Mouse (Mus musculus): ENCODE measurements around the gene Luc7l3.
A peak's percentile ranks its signal among the peaks of the same experiment; 100 is the strongest.

Gene Luc7l3

GRCm38 (mm10) chr11:94321931-94322400 is at the start of gene Luc7l3:
Luc7l3 (minus strand) TSS chr11:94321988.
- peak; percentile 95 to 96 for DNase-seq (ENCODE audit: low spot score in 2 of 2)

- DNase-seq (ENCODE audit: low spot score in 2 of 2), result no peak
Measured at GRCm38 (mm10) chr11:94370809-94371208, 49.0 kb upstream of the Luc7l3 start.

- DNase-seq (ENCODE audit: low spot score in 2 of 2), result no peak
Measured at GRCm38 (mm10) chr11:94369981-94370380, 48.2 kb upstream of the Luc7l3 start.

- DNase-seq (ENCODE audit: low spot score in 2 of 2), result no peak
Measured at GRCm38 (mm10) chr11:94365340-94365739, 43.6 kb upstream of the Luc7l3 start.

GRCm38 (mm10) chr11:94363690-94364089 is 41.9 kb upstream of the Luc7l3 start:
- no peak for DNase-seq (ENCODE audit: low spot score in 2 of 2)

GRCm38 (mm10) chr11:94362101-94362500 is 40.3 kb upstream of the Luc7l3 start:
- DNase-seq (ENCODE audit: low spot score in 2 of 2), result no peak

- DNase-seq (ENCODE audit: low spot score in 2 of 2), result no peak
Measured at GRCm38 (mm10) chr11:94361166-94361870, 39.5 kb upstream of the Luc7l3 start.

- DNase-seq (ENCODE audit: low spot score in 2 of 2), result peak in 1 of 2 experiments; percentile 18
Measured at GRCm38 (mm10) chr11:94359168-94359567, 37.4 kb upstream of the Luc7l3 start.

GRCm38 (mm10) chr11:94355521-94356217 is 33.9 kb upstream of the Luc7l3 start:
- DNase-seq (ENCODE audit: low spot score in 2 of 2), result peak in 1 of 2 experiments; percentile 14

GRCm38 (mm10) chr11:94351094-94351493 is 29.3 kb upstream of the Luc7l3 start:
- DNase-seq (ENCODE audit: low spot score in 2 of 2), result no peak

- DNase-seq (ENCODE audit: low spot score in 2 of 2), result no peak
Measured at GRCm38 (mm10) chr11:94350337-94350736, 28.5 kb upstream of the Luc7l3 start.

GRCm38 (mm10) chr11:94349839-94350238 is 28.1 kb upstream of the Luc7l3 start:
- no peak for DNase-seq (ENCODE audit: low spot score in 2 of 2)

GRCm38 (mm10) chr11:94347063-94347575 is 25.3 kb upstream of the Luc7l3 start:
- no peak for DNase-seq (ENCODE audit: low spot score in 2 of 2)

GRCm38 (mm10) chr11:94346611-94347010 is 24.8 kb upstream of the Luc7l3 start:
- DNase-seq (ENCODE audit: low spot score in 2 of 2), result no peak

GRCm38 (mm10) chr11:94345926-94346325 is 24.1 kb upstream of the Luc7l3 start:
- DNase-seq (ENCODE audit: low spot score in 2 of 2), result no peak

- no peak for DNase-seq (ENCODE audit: low spot score in 2 of 2)
Measured at GRCm38 (mm10) chr11:94344470-94344869, 22.7 kb upstream of the Luc7l3 start.

GRCm38 (mm10) chr11:94343955-94344358 is 22.2 kb upstream of the Luc7l3 start:
- DNase-seq (ENCODE audit: low spot score in 2 of 2), result no peak

GRCm38 (mm10) chr11:94342114-94342905 is 20.5 kb upstream of the Luc7l3 start:
- no peak for DNase-seq (ENCODE audit: low spot score in 2 of 2)

GRCm38 (mm10) chr11:94340948-94341933 is 19.5 kb upstream of the Luc7l3 start:
- no peak for DNase-seq (ENCODE audit: low spot score in 2 of 2)

GRCm38 (mm10) chr11:94339732-94340585 is 18.2 kb upstream of the Luc7l3 start:
- peak; percentile 63 to 69 for DNase-seq (ENCODE audit: low spot score in 2 of 2)

All from right cerebral cortex, postnatal 10 days (tissue).